Mouse (Mus musculus): ENCODE results near the gene Gpr82. TPM values are rescaled to one million over a fixed set of nuclear protein-coding genes. Genes with fewer than 3 reads are reported as not detected.
A peak's percentile ranks its signal among the peaks of the same experiment; 100 is the strongest.

The Gpr82 gene
- total RNA-seq, 2 experiments from 2014 or later, result not detected

- ATAC-seq (replicated peaks; ENCODE audit: poor library complexity), result no peak
Measured at GRCm38 (mm10) chrX:13688356-13688755, 27.2 kb downstream of the Gpr82 start.

- ATAC-seq (replicated peaks; ENCODE audit: poor library complexity), result 0 out of 2 replicates have a peak, but pooled peaks have one; percentile 34
Measured at GRCm38 (mm10) chrX:13691865-13692264, 30.7 kb downstream of the Gpr82 start.

- ATAC-seq (replicated peaks; ENCODE audit: poor library complexity), result no peak
Measured at GRCm38 (mm10) chrX:13700681-13701080, 39.5 kb downstream of the Gpr82 start.

- ATAC-seq (replicated peaks; ENCODE audit: poor library complexity), result no peak
Measured at GRCm38 (mm10) chrX:13705051-13705450, 43.9 kb downstream of the Gpr82 start.

GRCm38 (mm10) chrX:13710174-13710573, 49.0 kb downstream of the Gpr82 start:
- peak; percentile 92 for ATAC-seq (replicated peaks; ENCODE audit: poor library complexity)

Other genes starting within 250 kb of the Gpr82 start
- gene Nyx, start 195.3 kb upstream of the Gpr82 start, total RNA-seq (2015), result not detected in 2 replicates
- not detected in 2 replicates for gene Nyx, start 195.3 kb upstream of the Gpr82 start, total RNA-seq (2017)
- gene Gpr34, start 29.3 kb upstream of the Gpr82 start, total RNA-seq (2015), result 0.12 and 0.68 TPM in 2 replicates
- gene Gpr34, start 29.3 kb upstream of the Gpr82 start, total RNA-seq (2017), result 0.17 and 0.41 TPM in 2 replicates
- gene Cask, start 190.0 kb downstream of the Gpr82 start, total RNA-seq (2015), result 20.5 and 25.2 TPM in 2 replicates
- 23.1 and 27.8 TPM in 2 replicates for gene Cask, start 190.0 kb downstream of the Gpr82 start, total RNA-seq (2017)